Mouse (Mus musculus): ENCODE measurements around the gene Tas2r134. TPM values are rescaled to one million over a fixed set of nuclear protein-coding genes. Genes with fewer than 3 reads are reported as not detected.

Gene Tas2r134
- polyA plus RNA-seq (2015; fragmentation: Nextera tagmentation; extraction: Ambion mirVana), result not detected in 2 replicates

GRCm38 (mm10) chr2:51627211-51627610 lies at the start of gene Tas2r134:
Gene Tas2r134, plus strand, starts transcription at chr2:51627511.
- no peak within 1 kb of the TSS for H3K9ac ChIP-seq (ENCODE audit: low read depth, low read length)
- no peak for TF ChIP-seq CTCF (IDR thresholded peaks at IDR 0.05; ENCODE audit: low read depth)

GRCm38 (mm10) chr2:51579767-51580166 lies 47.5 kb upstream of the Tas2r134 start:
- no peak for ATAC-seq (replicated peaks; ENCODE audit: low FRiP score, low read depth)
- H3K4me2 ChIP-seq (ENCODE audit: low read length), result no peak overlapping the region
- no peak for DNase-seq (ENCODE audit: low spot score)
- TF ChIP-seq CTCF (IDR thresholded peaks at IDR 0.05; ENCODE audit: low read depth), result no peak
- H3K27ac ChIP-seq, result no peak overlapping the region
- H3K4me3 ChIP-seq (replicated peaks; ENCODE audit: low read depth, low read length), result no peak overlapping the region
- 60% methylated on average over 5 of the region's 5 CpGs for WGBS
- H3K27me3 ChIP-seq (ENCODE audit: insufficient read depth, low read length), result no peaks in the 10 kb centered on the region
- no peaks in the 10 kb centered on the region for H3K36me3 ChIP-seq (ENCODE audit: insufficient read depth, low read length)
- H3K4me1 ChIP-seq (replicated peaks; ENCODE audit: insufficient read depth, low read length), result no peaks in the 10 kb centered on the region
- H3K9me3 ChIP-seq (replicated peaks; ENCODE audit: low read length), result no peaks in the 10 kb centered on the region
- H3K9ac ChIP-seq (ENCODE audit: low read depth, low read length), result no peak overlapping the region

More at GRCm38 (mm10) chr2:51627211-51627610, at the start of gene Tas2r134:
- no peak for ATAC-seq (replicated peaks; ENCODE audit: low FRiP score, low read depth)
- WGBS, result 84% methylated on average over 4 of the region's 4 CpGs
- Histone ChIP-seq H3K9me3 (replicated peaks; ENCODE audit: low read length) (no peaks in the 10 kb centered on the region), H3K4me1 (replicated peaks; ENCODE audit: insufficient read depth, low read length) (no peaks in the 10 kb centered on the region), H3K27ac (no peak within 1 kb of the TSS), H3K4me2 (ENCODE audit: low read length) (no peak within 1 kb of the TSS), H3K4me3 (replicated peaks; ENCODE audit: low read depth, low read length) (no peak within 1 kb of the TSS), H3K36me3 (ENCODE audit: insufficient read depth, low read length) (no peaks in the 10 kb centered on the region), H3K27me3 (ENCODE audit: insufficient read depth, low read length) (no peaks in the 10 kb centered on the region)
- no peak for DNase-seq (ENCODE audit: low spot score)

- H3K4me3 ChIP-seq (replicated peaks; ENCODE audit: low read depth, low read length), result no peak overlapping the region
- H3K9ac ChIP-seq (ENCODE audit: low read depth, low read length), result no peak overlapping the region
- DNase-seq (ENCODE audit: low spot score), result no peak
- ATAC-seq (replicated peaks; ENCODE audit: low FRiP score, low read depth), result no peak
- H3K36me3 ChIP-seq (ENCODE audit: insufficient read depth, low read length), result no peaks in the 10 kb centered on the region
- WGBS, result 85% methylated on average over 9 of the region's 9 CpGs
- no peak overlapping the region for H3K4me2 ChIP-seq (ENCODE audit: low read length)
- no peak for TF ChIP-seq CTCF (IDR thresholded peaks at IDR 0.05; ENCODE audit: low read depth)
- no peak overlapping the region for H3K27ac ChIP-seq
- H3K9me3 ChIP-seq (replicated peaks; ENCODE audit: low read length), result no peaks in the 10 kb centered on the region
- no peaks in the 10 kb centered on the region for H3K4me1 ChIP-seq (replicated peaks; ENCODE audit: insufficient read depth, low read length)
- no peaks in the 10 kb centered on the region for H3K27me3 ChIP-seq (ENCODE audit: insufficient read depth, low read length)
These were observed 43.0 kb upstream of the Tas2r134 start for GRCm38 (mm10) chr2:51584050-51585046.

- ATAC-seq (replicated peaks; ENCODE audit: low FRiP score, low read depth) (no peak), DNase-seq (ENCODE audit: low spot score) (no peak)
- no peaks in the 10 kb centered on the region for H3K9me3 ChIP-seq (replicated peaks; ENCODE audit: low read length)
- 89% methylated on average over 4 of the region's 4 CpGs for WGBS
- H3K4me3 ChIP-seq (replicated peaks; ENCODE audit: low read depth, low read length), result no peak overlapping the region
- no peak overlapping the region for H3K27ac ChIP-seq
- H3K36me3 ChIP-seq (ENCODE audit: insufficient read depth, low read length), result no peaks in the 10 kb centered on the region
- no peaks in the 10 kb centered on the region for H3K4me1 ChIP-seq (replicated peaks; ENCODE audit: insufficient read depth, low read length)
- no peak overlapping the region for H3K4me2 ChIP-seq (ENCODE audit: low read length)
- H3K27me3 ChIP-seq (ENCODE audit: insufficient read depth, low read length), result no peaks in the 10 kb centered on the region
- no peak for TF ChIP-seq CTCF (IDR thresholded peaks at IDR 0.05; ENCODE audit: low read depth)
- H3K9ac ChIP-seq (ENCODE audit: low read depth, low read length), result no peak overlapping the region
These were observed 39.0 kb upstream of the Tas2r134 start for GRCm38 (mm10) chr2:51588336-51588735.

- H3K27ac ChIP-seq, result no peak overlapping the region
- H3K9me3 ChIP-seq (replicated peaks; ENCODE audit: low read length), result no peaks in the 10 kb centered on the region
- peak; percentile 60 for TF ChIP-seq CTCF (IDR thresholded peaks at IDR 0.05; ENCODE audit: low read depth)
- H3K4me1 ChIP-seq (replicated peaks; ENCODE audit: insufficient read depth, low read length), result no peaks in the 10 kb centered on the region
- H3K27me3 ChIP-seq (ENCODE audit: insufficient read depth, low read length), result no peaks in the 10 kb centered on the region
- ATAC-seq (replicated peaks; ENCODE audit: low FRiP score, low read depth) (no peak), DNase-seq (ENCODE audit: low spot score) (no peak)
- H3K4me3 ChIP-seq (replicated peaks; ENCODE audit: low read depth, low read length), result no peak overlapping the region
- WGBS, result 78% methylated on average over 6 of the region's 6 CpGs
- no peaks in the 10 kb centered on the region for H3K36me3 ChIP-seq (ENCODE audit: insufficient read depth, low read length)
- H3K4me2 ChIP-seq (ENCODE audit: low read length), result no peak overlapping the region
- no peak overlapping the region for H3K9ac ChIP-seq (ENCODE audit: low read depth, low read length)
These were observed 38.4 kb upstream of the Tas2r134 start for GRCm38 (mm10) chr2:51588895-51589294.

GRCm38 (mm10) chr2:51589627-51590026 lies 37.7 kb upstream of the Tas2r134 start:
- H3K4me3 ChIP-seq (replicated peaks; ENCODE audit: low read depth, low read length), result no peak overlapping the region
- H3K4me1 ChIP-seq (replicated peaks; ENCODE audit: insufficient read depth, low read length), result no peaks in the 10 kb centered on the region
- no peak for ATAC-seq (replicated peaks; ENCODE audit: low FRiP score, low read depth)
- H3K4me2 ChIP-seq (ENCODE audit: low read length), result no peak overlapping the region
- H3K27ac ChIP-seq, result no peak overlapping the region
- DNase-seq (ENCODE audit: low spot score), result no peak
- TF ChIP-seq CTCF (IDR thresholded peaks at IDR 0.05; ENCODE audit: low read depth), result no peak
- no peaks in the 10 kb centered on the region for H3K27me3 ChIP-seq (ENCODE audit: insufficient read depth, low read length)
- no peaks in the 10 kb centered on the region for H3K9me3 ChIP-seq (replicated peaks; ENCODE audit: low read length)
- no peaks in the 10 kb centered on the region for H3K36me3 ChIP-seq (ENCODE audit: insufficient read depth, low read length)
- no peak overlapping the region for H3K9ac ChIP-seq (ENCODE audit: low read depth, low read length)
- 40% methylated on average over 1 of the region's 1 CpGs for WGBS

Data from kidney, postnatal 0 days (tissue).